Mouse (Mus musculus) limb, embryonic 13.5 days (tissue): ENCODE measurements around the gene Tat. TPM values are rescaled to one million over a fixed set of nuclear protein-coding genes. Genes with fewer than 3 reads are reported as not detected.

Source experiments
- ATAC-seq: fragments of 200-750 bp; cut with Nextera tagmentation; 2 replicates; pipeline ENCODE4 v1.8.0; 2017; ENCODE audit warnings: low read depth, moderate number of reproducible peaks, moderate TSS enrichment; ENCODE audit not compliant: low FRiP score
- H3K27ac ChIP-seq: fragments of 300-500 bp; sonication (generic); 2 replicates; pipeline ENCODE4 v1.5.1; 2015; ENCODE audit warnings: inconsistent platforms, mild to moderate bottlenecking, moderate library complexity
- H3K27me3 ChIP-seq: fragments of 300-500 bp; sonication (generic); 2 replicates; pipeline ENCODE4 v1.6.1; 2015; ENCODE audit warnings: mild to moderate bottlenecking, inconsistent platforms
- H3K36me3 ChIP-seq: fragments of 300-500 bp; sonication (generic); 2 replicates; pipeline ENCODE4 v1.6.1; 2015; ENCODE audit warnings: inconsistent platforms, mild to moderate bottlenecking, moderate library complexity
- H3K4me1 ChIP-seq: fragments of 300-500 bp; sonication (generic); 2 replicates; pipeline ENCODE4 v1.6.1; 2015; ENCODE audit warnings: inconsistent platforms
- H3K4me2 ChIP-seq: fragments of 300-500 bp; sonication (generic); replicated peaks from 2 replicates; pipeline ENCODE4 v1.6.1; 2015; ENCODE audit warnings: inconsistent platforms, mild to moderate bottlenecking, moderate library complexity
- H3K4me3 ChIP-seq: fragments of 300-500 bp; sonication (generic); 2 replicates; pipeline ENCODE4 v1.5.1; 2015; ENCODE audit warnings: moderate library complexity, mild to moderate bottlenecking, inconsistent platforms
- H3K9ac ChIP-seq: fragments of 300-500 bp; sonication (generic); 2 replicates; pipeline ENCODE4 v1.6.1; 2015; ENCODE audit warnings: mild to moderate bottlenecking, inconsistent platforms
- H3K9me3 ChIP-seq: fragments of 300-500 bp; sonication (generic); 2 replicates; pipeline ENCODE4 v1.6.1; 2016; ENCODE audit warnings: inconsistent platforms
- WGBS: fragments of 180-500 bp; shearing (Covaris S2); methylation state at CpG from one replicate; pipeline ENCODE4 v1.1.7; 2015; 5-methylcytosine and 5-hydroxymethylcytosine counted together
- polyA plus RNA-seq: library from polyadenylated mRNA; unstranded; fragments of >200 nt; fragmentation: Nextera tagmentation; extraction: Ambion mirVana; gene quantifications from 2 replicates; pipeline ENCODE4 v1.2.1, GENCODE M21; 2015

The Tat gene
- polyA plus RNA-seq, result not detected in 2 replicates

DNA sequence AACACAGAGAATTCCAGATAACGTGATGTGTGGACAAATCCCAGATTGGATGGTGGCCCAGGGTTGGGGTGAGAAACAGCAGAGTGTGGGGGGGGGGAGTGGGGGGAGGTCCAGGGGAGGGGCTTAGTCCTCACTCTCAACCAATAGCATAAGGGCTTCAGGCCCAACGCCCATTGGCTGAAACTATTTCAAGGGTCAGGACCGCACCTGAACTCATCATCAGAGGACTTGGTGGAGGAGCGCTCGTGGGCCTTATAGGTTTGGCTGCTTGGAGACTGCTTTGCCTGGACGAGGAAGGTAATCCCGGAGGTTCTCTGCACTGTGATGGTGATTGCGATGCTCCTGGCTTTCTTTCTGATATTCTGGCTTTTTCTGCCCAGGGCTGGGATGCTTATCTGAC, at the start of gene Tat:
TSS of gene Tat (plus strand) at position 214 of the 400 bp plus-strand sequence.
- 79% methylated on average over 8 of the region's 8 CpGs for WGBS
- no peaks in the 10 kb centered on the region for H3K4me1 ChIP-seq
- H3K4me3 ChIP-seq, result no peak within 1 kb of the TSS
- no peak within 1 kb of the TSS for H3K27ac ChIP-seq
- no peak for ATAC-seq
- H3K9ac ChIP-seq, result no peak within 1 kb of the TSS
- H3K27me3 ChIP-seq, result no peaks in the 10 kb centered on the region
- no peaks in the 10 kb centered on the region for H3K36me3 ChIP-seq
- no peaks in the 10 kb centered on the region for H3K9me3 ChIP-seq
- H3K4me2 ChIP-seq, result no peak within 1 kb of the TSS

GRCm38 (mm10) chr8:109941606-109942360, 48.5 kb upstream of the Tat start:
- 72% methylated on average over 2 of the region's 2 CpGs for WGBS
- Histone ChIP-seq H3K9me3 (no peaks in the 10 kb centered on the region), H3K4me1 (peaks cover 20% of the 10 kb centered on the region), H3K4me3 (no peak overlapping the region), H3K27me3 (peaks cover 11% of the 10 kb centered on the region), H3K27ac (no peak overlapping the region), H3K4me2 (no peak overlapping the region), H3K36me3 (peaks cover 54% of the 10 kb centered on the region), H3K9ac (no peak overlapping the region)
- ATAC-seq, result no peak

DNA sequence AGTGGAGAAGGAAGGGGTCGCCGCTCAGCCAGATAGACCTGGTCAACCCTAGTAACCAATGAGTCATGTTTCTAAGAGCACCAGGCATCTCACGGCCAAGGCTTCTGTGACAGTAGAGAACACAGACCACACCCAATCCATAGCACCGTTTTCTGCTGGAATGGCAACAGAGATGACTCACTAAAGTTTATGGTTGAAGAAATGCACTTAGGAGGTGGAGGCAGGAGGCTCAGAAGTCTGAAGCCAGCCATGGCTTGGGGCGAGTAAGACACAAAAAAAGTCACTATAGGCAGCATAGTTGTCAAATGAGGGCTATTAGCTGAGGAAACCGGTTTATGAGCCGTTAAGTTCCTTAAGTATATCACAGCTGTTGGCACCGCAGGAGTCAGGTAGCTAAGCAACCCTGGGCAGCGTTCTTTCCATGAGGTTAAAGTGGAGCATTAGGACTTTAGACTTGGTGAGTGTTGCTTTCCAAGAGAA, 45.0 kb upstream of the Tat start:
- Histone ChIP-seq H3K4me2 (no peak overlapping the region), H3K4me1 (peaks cover 33% of the 10 kb centered on the region), H3K9ac (no peak overlapping the region), H3K9me3 (no peaks in the 10 kb centered on the region), H3K27me3 (peaks cover 44% of the 10 kb centered on the region), H3K4me3 (no peak overlapping the region), H3K27ac (no peak overlapping the region; the same call in 1 of the 2 replicates), H3K36me3 (peaks cover 27% of the 10 kb centered on the region)
- WGBS, result 22% methylated on average over 9 of the region's 9 CpGs
- ATAC-seq, result peak; percentile 37; the same call in 1 of the 2 replicates

DNA sequence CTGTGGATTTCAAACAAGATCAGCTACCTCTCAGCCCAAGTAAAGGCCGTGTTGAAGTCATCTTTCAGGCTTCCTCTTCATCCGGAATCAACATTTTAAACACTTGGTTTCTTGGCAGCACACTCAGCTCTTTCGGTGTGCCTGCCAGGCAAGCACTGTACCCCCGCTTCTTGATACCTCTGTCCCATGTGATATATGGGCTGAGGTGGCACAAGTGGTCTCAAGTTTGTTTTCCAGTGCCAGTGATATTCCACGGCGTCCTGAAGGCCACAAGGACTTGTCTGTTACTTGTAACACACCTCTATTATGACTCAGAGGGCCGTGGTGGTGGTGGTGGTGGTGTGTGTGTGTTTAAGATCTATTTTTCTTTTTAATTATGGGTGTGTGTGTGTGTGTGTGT, 44.5 kb upstream of the Tat start:
- Histone ChIP-seq H3K36me3 (peaks cover 22% of the 10 kb centered on the region), H3K4me1 (peaks cover 33% of the 10 kb centered on the region), H3K4me3 (no peak overlapping the region), H3K27me3 (peaks cover 49% of the 10 kb centered on the region), H3K9ac (no peak overlapping the region), H3K9me3 (no peaks in the 10 kb centered on the region), H3K27ac (no peak overlapping the region), H3K4me2 (no peak overlapping the region)
- no peak for ATAC-seq
- 59% methylated on average over 7 of the region's 7 CpGs for WGBS

GRCm38 (mm10) chr8:109946272-109946671, 44.0 kb upstream of the Tat start:
- Histone ChIP-seq H3K27ac (no peak overlapping the region), H3K27me3 (peaks cover 53% of the 10 kb centered on the region), H3K4me1 (peaks cover 33% of the 10 kb centered on the region), H3K4me2 (no peak overlapping the region), H3K36me3 (peaks cover 16% of the 10 kb centered on the region), H3K9me3 (no peaks in the 10 kb centered on the region), H3K4me3 (no peak overlapping the region), H3K9ac (no peak overlapping the region)
- ATAC-seq, result no peak
- 89% methylated on average over 7 of the region's 7 CpGs for WGBS

- Histone ChIP-seq H3K27ac (no peak overlapping the region), H3K27me3 (peaks cover 67% of the 10 kb centered on the region), H3K4me1 (peaks cover 28% of the 10 kb centered on the region), H3K9me3 (no peaks in the 10 kb centered on the region), H3K36me3 (peaks cover 12% of the 10 kb centered on the region), H3K4me3 (peak overlapping the region; percentile 42), H3K4me2 (peak overlapping the region; percentile 73), H3K9ac (peak overlapping the region; percentile 40; the same call in 1 of the 2 replicates)
- 2% methylated on average over 26 of the region's 26 CpGs for WGBS
- no peak for ATAC-seq
Observed at GRCm38 (mm10) chr8:109947447-109948284, 42.6 kb upstream of the Tat start.

DNA sequence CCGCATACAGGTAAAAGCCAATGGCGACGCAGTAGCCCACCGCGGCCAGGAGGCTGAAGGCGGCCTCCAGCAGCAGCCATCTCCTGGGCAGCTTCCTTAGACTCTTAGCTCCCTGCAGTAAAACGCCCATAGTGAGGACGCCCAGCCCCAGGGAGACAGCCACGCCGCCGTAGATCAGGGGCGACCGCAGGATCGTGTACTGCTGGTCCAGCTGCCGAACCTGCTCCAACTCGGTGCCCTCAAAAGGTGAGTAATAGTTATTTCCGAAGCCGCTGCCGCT, 42.0 kb upstream of the Tat start:
- H3K27ac ChIP-seq, result no peak overlapping the region
- no peaks in the 10 kb centered on the region for H3K9me3 ChIP-seq
- ATAC-seq, result no peak
- H3K4me3 ChIP-seq, result peak overlapping the region; percentile 42
- H3K27me3 ChIP-seq, result peaks cover 73% of the 10 kb centered on the region
- peak overlapping the region; percentile 40 for H3K9ac ChIP-seq
- peaks cover 28% of the 10 kb centered on the region for H3K4me1 ChIP-seq
- WGBS, result 3% methylated on average over 19 of the region's 19 CpGs
- H3K36me3 ChIP-seq, result peaks cover 10% of the 10 kb centered on the region
- peak overlapping the region; percentile 73 for H3K4me2 ChIP-seq

DNA sequence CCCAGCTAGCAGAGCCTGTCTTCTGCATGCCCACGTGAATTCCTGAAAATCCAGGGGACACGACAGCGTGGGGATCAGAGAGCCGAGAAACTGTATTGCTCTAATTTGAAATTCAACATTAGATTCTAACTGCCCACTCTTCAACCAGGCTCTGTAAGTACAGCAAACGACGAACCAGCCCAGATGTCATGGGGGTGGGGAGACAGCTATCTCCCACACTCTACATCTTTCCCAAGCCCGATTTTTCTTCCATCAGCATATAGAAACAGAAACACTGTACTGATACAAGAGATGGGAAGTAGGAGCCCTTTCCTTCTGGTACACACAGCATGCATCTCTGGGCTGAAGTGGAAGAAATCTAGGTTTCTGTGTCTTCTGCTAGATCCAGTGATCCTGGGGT, 38.1 kb upstream of the Tat start:
- Histone ChIP-seq H3K9me3 (no peaks in the 10 kb centered on the region), H3K27ac (no peak overlapping the region), H3K4me2 (no peak overlapping the region), H3K4me3 (no peak overlapping the region), H3K4me1 (peaks cover 14% of the 10 kb centered on the region), H3K9ac (no peak overlapping the region), H3K27me3 (peaks cover 73% of the 10 kb centered on the region), H3K36me3 (no peaks in the 10 kb centered on the region)
- WGBS, result 74% methylated on average over 7 of the region's 7 CpGs
- ATAC-seq, result no peak

GRCm38 (mm10) chr8:109954486-109954948, 35.7 kb upstream of the Tat start:
- Histone ChIP-seq H3K27ac (no peak overlapping the region), H3K4me1 (peaks cover 14% of the 10 kb centered on the region), H3K4me3 (no peak overlapping the region), H3K27me3 (peaks cover 55% of the 10 kb centered on the region), H3K9me3 (no peaks in the 10 kb centered on the region), H3K4me2 (no peak overlapping the region), H3K36me3 (no peaks in the 10 kb centered on the region), H3K9ac (no peak overlapping the region)
- WGBS, result 56% methylated on average over 13 of the region's 13 CpGs
- ATAC-seq, result no peak

GRCm38 (mm10) chr8:109957167-109958028, 32.8 kb upstream of the Tat start:
- ATAC-seq, result peak; percentile 51; the same call in 1 of the 2 replicates
- H3K36me3 ChIP-seq, result no peaks in the 10 kb centered on the region
- WGBS, result 6% methylated on average over 16 of the region's 16 CpGs
- peaks cover 22% of the 10 kb centered on the region for H3K4me1 ChIP-seq
- no peak overlapping the region for H3K27ac ChIP-seq
- H3K9ac ChIP-seq, result no peak overlapping the region
- H3K4me2 ChIP-seq, result peak overlapping the region; percentile 47
- H3K9me3 ChIP-seq, result no peaks in the 10 kb centered on the region
- peaks cover 57% of the 10 kb centered on the region for H3K27me3 ChIP-seq
- H3K4me3 ChIP-seq, result no peak overlapping the region

GRCm38 (mm10) chr8:109958036-109958655, 32.1 kb upstream of the Tat start:
- H3K27me3 ChIP-seq, result peaks cover 57% of the 10 kb centered on the region
- H3K4me1 ChIP-seq, result peaks cover 23% of the 10 kb centered on the region
- H3K9ac ChIP-seq, result no peak overlapping the region
- ATAC-seq, result no peak
- no peaks in the 10 kb centered on the region for H3K9me3 ChIP-seq
- peak overlapping the region; percentile 15; the same call in 1 of the 2 replicates for H3K27ac ChIP-seq
- 34% methylated on average over 10 of the region's 12 CpGs for WGBS
- H3K4me3 ChIP-seq, result no peak overlapping the region
- peak overlapping the region; percentile 38; the same call in 1 of the 2 replicates for H3K4me2 ChIP-seq
- no peaks in the 10 kb centered on the region for H3K36me3 ChIP-seq
